Mouse (Mus musculus): Measurements from ENCODE around the gene Sytl3. TPM values are rescaled to one million over a fixed set of nuclear protein-coding genes. Genes with fewer than 3 reads are reported as not detected.
A peak's percentile ranks its signal among the peaks of the same experiment; 100 is the strongest.
"Not testable (repeated sequence)": the region's sequence is repeated elsewhere in the genome, so short reads cannot be mapped to it uniquely, and the experiment has no call there.

Sytl3 gene
- total RNA-seq, 2 experiments from 2014 or later = 0.11 to 0.17 TPM

GRCm38 (mm10) chr17:6696521-6696920 is 37.6 kb downstream of the Sytl3 start:
- DNase-seq = not testable (repeated sequence)

DNA sequence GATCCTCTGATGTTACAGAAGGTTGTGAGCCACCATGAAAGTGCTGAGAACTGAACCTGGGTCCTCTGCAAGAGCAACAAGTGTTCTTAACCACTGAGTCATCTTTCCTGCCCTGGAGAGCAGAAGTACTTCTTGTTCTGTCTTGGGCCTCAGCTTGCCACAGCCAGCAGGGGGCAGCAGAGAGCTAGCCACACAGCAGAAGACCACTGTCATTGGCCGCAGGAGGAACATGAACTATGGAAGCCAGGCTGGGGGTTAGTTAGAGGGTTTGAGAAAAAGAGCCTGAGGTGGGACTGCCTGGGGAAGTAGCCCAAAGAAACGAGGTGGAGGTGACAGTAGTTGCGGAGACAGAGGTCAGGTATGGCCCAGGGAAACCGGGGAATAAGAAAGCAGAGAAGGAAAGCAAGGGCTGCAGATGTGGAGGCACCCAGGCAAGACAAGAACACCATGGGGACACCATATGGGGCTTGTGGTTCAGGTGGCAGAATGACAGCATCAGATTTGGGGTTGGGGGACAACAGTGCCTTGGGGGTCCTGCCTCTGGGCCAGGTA is 38.4 kb downstream of the Sytl3 start:
- peak; percentile 58 for DNase-seq

DNA sequence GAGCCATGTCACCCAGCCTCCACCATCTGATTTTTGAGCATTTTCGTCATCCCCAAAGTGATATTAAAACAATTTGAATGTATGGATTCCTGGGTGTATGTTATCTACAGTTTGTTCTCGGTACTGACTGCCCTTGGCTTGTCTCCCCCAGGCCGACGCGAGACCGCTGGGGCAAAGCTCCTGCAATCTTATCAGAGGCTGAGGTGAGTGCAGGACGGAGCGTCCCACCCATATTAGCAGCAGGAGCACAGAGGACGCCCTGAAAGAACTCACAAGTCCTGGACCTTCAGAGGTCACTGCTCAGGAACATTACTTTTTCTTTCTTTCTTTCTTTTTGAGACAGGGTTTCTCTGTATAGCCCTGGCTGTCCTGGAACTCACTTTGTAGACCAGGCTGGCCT is 40.6 kb downstream of the Sytl3 start:
- DNase-seq = not testable (repeated sequence)

DNA sequence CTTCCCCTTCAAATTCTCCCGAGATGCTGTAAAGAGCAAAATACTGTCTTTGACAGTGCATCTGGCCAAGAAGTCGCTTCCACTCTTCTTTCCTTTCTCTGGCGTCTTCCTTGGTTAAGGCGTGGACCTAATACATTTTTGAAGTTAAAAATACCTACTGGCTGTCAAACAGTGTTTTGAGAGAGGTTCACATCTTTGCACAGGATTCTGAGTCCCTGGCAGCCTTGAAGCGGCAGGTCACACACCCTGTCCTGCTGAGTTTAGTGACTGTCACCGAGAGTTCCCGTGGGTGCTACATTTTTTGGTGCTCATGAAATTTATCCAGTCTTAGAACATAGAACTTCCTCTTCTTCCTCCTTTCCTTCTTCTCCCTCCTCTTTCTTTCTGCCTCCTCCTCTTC is 41.2 kb downstream of the Sytl3 start:
- DNase-seq = not testable (repeated sequence)

- DNase-seq = not testable (repeated sequence)
Observed at GRCm38 (mm10) chr17:6702625-6703221, 43.8 kb downstream of the Sytl3 start.

DNA sequence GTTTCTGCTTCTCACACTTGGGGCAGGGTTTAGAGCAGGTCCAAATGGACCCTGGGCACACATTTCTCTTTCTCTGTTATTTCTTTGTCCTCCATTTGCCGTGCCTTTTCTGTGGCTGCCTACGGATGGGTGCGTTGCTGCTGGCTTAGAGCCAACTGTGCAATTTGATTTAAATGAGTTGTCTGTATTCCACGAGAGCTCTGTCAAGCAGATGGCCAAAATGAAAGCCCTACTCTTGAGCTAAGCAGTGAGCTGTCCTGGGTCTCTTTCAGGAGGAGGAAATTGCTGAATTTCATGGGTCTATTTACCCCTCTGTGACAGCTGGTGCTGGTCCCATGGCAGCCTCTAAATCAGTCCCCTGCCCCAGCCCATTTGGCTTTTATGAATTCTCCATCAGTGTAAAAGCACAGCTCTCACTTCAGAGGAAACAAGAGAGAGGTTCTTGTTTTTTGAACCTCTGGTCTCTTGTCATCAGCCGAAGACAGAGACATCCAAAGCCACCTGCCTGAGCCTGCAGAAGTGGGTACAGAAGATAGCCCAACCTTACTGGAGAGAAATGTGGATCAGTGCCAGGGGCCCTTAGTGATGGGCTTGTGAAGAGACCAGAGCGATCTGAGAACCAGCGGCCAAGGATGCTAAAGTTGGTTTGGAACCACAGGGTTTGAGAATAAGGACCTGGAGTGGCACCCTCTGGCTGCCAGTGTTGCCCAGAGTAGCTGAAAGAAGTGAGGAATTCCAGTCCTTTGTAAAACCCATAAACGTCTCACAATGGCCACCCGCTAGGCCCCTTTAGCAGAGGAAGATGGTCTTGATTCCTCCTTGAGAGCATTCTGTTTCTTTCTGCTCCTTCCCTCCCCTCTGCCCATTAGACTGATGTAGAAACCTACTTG is 44.7 kb downstream of the Sytl3 start:
- not testable (repeated sequence) for DNase-seq

DNA sequence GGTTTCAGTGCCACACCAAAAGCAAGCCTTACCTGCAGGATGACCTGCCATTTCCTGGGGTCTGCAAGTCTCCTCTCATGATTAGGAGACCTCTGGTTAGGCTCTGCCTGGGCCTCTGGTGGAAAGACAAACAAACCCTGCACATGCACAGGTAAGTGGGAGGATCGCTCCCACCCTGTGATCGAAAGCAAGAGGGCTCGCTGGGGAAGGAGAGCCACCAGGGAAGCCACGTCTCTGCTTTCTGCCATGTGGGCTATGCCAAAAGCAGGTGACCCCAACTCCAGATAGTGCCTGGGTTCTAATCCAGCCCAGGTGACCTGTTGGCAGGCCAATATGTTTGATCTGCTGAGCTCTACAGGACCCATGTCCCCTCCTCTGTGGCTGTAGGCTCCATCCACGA is 47.6 kb downstream of the Sytl3 start:
- not testable (repeated sequence) for DNase-seq

- not testable (repeated sequence) for DNase-seq
Observed at GRCm38 (mm10) chr17:6707422-6707821, 48.5 kb downstream of the Sytl3 start.

GRCm38 (mm10) chr17:6708194-6708593 is 49.3 kb downstream of the Sytl3 start:
- not testable (repeated sequence) for DNase-seq

GRCm38 (mm10) chr17:6713483-6713882 is 54.6 kb downstream of the Sytl3 start:
- not testable (repeated sequence) for DNase-seq

GRCm38 (mm10) chr17:6713944-6714343 is 55.1 kb downstream of the Sytl3 start:
- not testable (repeated sequence) for DNase-seq

- no peak for DNase-seq
Observed at GRCm38 (mm10) chr17:6727996-6728610, 69.2 kb downstream of the Sytl3 start.

GRCm38 (mm10) chr17:6729244-6729742 is 70.4 kb downstream of the Sytl3 start:
- no peak for DNase-seq

DNA sequence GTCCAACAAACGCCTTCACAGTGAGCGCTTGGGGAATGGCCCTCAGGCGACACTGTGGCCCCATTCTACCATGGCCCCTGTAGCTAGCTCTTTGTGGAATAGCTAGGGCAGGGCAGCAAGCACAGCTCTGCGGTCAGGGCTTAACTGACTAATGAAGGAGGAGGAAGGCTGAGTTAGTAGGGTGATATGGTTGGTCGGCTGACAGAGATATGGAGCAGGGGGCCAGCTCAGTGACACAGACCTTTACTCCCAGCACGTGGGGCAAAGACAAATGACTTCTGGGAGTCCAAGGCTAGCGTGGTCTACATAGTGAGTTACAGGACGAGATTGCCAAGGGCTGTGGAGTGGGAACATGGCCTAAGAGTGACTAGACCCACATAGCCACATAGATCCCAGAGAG is 72.2 kb downstream of the Sytl3 start:
- DNase-seq = no peak

- no peak for DNase-seq
Observed at GRCm38 (mm10) chr17:6731634-6732033, 72.7 kb downstream of the Sytl3 start.

DNA sequence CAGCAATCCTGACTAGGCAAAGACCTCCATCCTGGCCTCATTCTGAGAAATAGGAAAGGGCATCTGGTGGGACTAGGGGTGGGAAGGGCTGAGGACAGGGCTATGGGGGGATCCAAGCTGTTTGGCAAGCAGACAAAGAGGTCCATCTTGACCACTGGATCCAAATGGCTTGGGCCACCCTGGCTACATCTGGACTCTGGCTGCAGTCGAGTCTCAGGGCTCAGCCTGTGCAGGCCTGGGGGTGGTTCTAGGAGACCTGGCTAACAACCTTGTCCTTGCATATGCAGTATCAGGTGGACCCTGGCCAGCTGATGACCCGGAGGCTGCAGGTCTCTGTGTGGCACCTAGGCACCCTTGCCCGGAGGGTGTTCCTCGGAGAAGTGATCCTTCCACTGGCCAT is 73.8 kb downstream of the Sytl3 start:
- DNase-seq = no peak

DNA sequence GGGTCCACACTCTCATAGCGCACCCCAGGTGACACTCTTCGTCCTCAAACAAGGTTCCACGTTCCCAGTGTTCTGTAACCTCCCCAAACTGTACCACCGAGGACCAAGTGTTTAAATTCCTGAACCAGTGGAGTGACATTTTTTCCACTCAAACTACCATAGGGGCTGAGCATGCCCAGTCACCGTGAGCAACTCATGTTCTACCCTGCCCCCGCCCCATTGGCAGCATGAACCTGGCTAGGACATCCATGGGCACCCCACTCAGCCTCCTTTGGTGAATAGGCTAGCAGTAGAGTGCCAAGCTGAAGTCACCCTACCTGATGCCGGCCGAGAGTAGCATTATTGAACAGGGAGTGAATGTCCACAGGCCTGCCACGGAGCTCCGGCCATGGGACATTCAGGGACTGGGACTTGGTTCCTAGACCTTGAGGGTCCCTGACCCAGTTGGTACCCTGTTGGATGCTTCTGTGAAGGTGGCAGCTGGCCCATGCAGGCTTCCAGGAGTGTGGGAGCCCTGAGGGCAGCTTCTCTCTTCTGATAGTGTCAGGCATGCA is 74.5 kb downstream of the Sytl3 start:
- DNase-seq = no peak

GRCm38 (mm10) chr17:6734746-6735441 is 76.0 kb downstream of the Sytl3 start:
- DNase-seq = no peak

GRCm38 (mm10) chr17:6736306-6737272 is 77.7 kb downstream of the Sytl3 start:
- no peak for DNase-seq

DNA sequence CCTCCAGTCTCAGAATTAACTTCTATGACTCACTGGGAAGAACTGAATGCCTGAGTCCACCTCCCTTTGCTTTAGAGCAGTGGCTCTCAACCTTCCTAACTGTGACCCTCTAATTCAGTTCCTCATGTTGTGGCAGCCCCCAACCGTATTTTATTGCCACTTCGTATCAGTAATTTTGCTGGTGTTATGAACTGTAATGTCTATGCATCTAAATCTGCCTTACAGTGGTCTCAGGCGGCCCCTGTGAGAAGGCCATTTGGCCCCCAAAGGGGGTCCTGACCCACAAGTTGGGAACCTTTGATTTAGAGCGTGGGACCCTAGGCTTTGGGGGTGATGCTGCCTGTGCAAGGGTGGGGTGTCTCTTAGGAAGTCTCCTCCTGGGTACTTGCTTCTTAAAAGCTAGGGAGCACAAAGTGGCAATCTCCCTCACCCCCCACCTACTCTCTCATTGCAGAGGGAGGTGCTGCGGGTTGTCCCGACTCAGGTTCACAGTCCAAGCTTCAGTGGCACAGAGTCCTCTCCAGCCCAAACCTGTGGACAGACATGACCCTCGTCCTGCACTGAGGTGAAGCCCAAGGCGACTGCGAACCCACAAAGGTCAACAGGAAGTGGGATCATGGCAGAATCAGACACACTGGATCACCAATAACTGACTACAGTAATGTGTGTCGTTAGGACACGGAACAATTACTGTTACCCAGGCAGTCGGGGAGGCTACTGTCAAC is 78.5 kb downstream of the Sytl3 start:
- no peak for DNase-seq
